Mouse (Mus musculus): Measurements from ENCODE around the gene Cracr2a.

DNA sequence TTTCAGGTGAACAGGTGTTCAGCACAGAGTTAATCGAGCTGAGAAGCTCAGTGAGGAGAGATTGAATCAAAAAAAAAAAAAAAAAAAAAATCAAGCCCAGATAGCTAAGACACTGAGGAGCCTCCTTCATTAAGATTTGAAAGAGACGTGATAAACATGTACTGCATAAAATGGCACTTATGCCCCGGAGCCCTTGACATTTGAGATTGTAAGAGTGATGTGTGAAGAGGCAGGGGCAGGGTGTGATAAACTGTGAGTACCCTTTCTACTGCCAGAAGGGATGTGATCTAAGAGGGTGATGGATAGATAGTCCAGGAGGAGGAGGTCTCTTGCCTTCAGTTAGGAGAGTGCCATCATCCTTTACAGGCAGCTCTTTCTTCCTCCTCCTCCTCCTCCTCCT is 30.9 kb upstream of the Cracr2a start:
- TF ChIP-seq CTCF (IDR thresholded peaks at IDR 0.05; ENCODE audit: low read depth, low read length) (no peak), POLR2AphosphoS5 (IDR thresholded peaks at IDR 0.05; ENCODE audit: insufficient replicate concordance, low read depth, low read length) (no peak), GATA1 (IDR thresholded peaks at IDR 0.05; ENCODE audit: borderline replicate concordance, low read length) (no peak), GATA2 (IDR thresholded peaks at IDR 0.05; ENCODE audit: borderline replicate concordance, low read depth, low read length) (no peak)

Measured in G1E (cell line).